7 mouse cellular contexts compared by ENCODE assay signal in genomic region chr1:52149934-52150346, GRCm38 (mm10). TPM values are rescaled to one million over a fixed set of nuclear protein-coding genes. Genes with fewer than 3 reads are reported as not detected.
DNase-seq lines count a peak whose midpoint lies in the region; ATAC-seq and TF ChIP-seq lines count a peak whose summit lies in the region.

No protein-coding gene starts in this region.

- 45% methylated on average over 9 of the region's 9 CpGs for WGBS in limb, embryonic 14.5 days
- 50% methylated on average over 9 of the region's 9 CpGs for WGBS in neural tube, embryonic 14.5 days

- H3K79me2 ChIP-seq in MEL (ENCODE audit: control insufficient read depth, insufficient read depth, low read length, poor library complexity) = no peaks in the 10 kb centered on the region

- no peak overlapping the region for H3K9ac ChIP-seq in MEL (ENCODE audit: control insufficient read depth, low read depth, low read length, poor library complexity, severe bottlenecking)
- no peak overlapping the region for H3K9ac ChIP-seq in limb, embryonic 14.5 days (ENCODE audit: low read depth, low read length, severe bottlenecking)
- H3K9ac ChIP-seq in neural tube, embryonic 14.5 days (replicated peaks; ENCODE audit: low read depth, low read length) = no peak overlapping the region

- no peak overlapping the region for H3K4me2 ChIP-seq in limb, embryonic 14.5 days (replicated peaks; ENCODE audit: low read depth, low read length, severe bottlenecking)
- H3K4me2 ChIP-seq in neural tube, embryonic 14.5 days (ENCODE audit: low read depth, low read length) = no peak overlapping the region

- TF ChIP-seq CTCF in MEL (IDR thresholded peaks at IDR 0.05 in 2 of 3, conservative IDR thresholded peaks at IDR 0.05 in 1 of 3; ENCODE audit: control insufficient read depth in 1 of 3, insufficient read depth in 1 of 3, low read depth in 2 of 3, low read length in 3 of 3, poor library complexity in 1 of 3, severe bottlenecking in 1 of 3) = no peak
- no peak for TF ChIP-seq CTCF in brain, embryonic 14.5 days (IDR thresholded peaks at IDR 0.05; ENCODE audit: borderline replicate concordance, extremely low read depth, insufficient read depth, insufficient read length)

- peaks cover 3 to 8% of the 10 kb centered on the region in 2 experiments for H3K36me3 ChIP-seq in MEL (ENCODE audit: control insufficient read depth in 1 of 2, insufficient read depth in 2 of 2, low read length in 2 of 2)
- peaks cover 5% of the 10 kb centered on the region for H3K36me3 ChIP-seq in limb, embryonic 14.5 days (ENCODE audit: control insufficient read depth, insufficient read depth, low read length)
- H3K36me3 ChIP-seq in neural tube, embryonic 14.5 days (ENCODE audit: control insufficient read depth, insufficient read depth, low read length) = no peaks in the 10 kb centered on the region

- no peak for TF ChIP-seq RAD21 in MEL (IDR thresholded peaks at IDR 0.05; ENCODE audit: low read depth, low read length)

- H3K27me3 ChIP-seq in MEL (ENCODE audit: control insufficient read depth in 1 of 2, insufficient read depth in 2 of 2, low read length in 2 of 2) = no peaks in the 10 kb centered on the region
- no peaks in the 10 kb centered on the region for H3K27me3 ChIP-seq in limb, embryonic 14.5 days (ENCODE audit: control insufficient read depth, insufficient read depth, low read length)
- H3K27me3 ChIP-seq in neural tube, embryonic 14.5 days (ENCODE audit: control insufficient read depth, insufficient read depth, low read length) = no peaks in the 10 kb centered on the region

- TF ChIP-seq EP300 in MEL (IDR thresholded peaks at IDR 0.05; ENCODE audit: low read depth in 1 of 2, low read length in 2 of 2) = no peak

- peaks cover 5 to 14% of the 10 kb centered on the region in 2 experiments for H3K4me1 ChIP-seq in MEL (ENCODE audit: control insufficient read depth in 1 of 2, insufficient read depth in 2 of 2, low read length in 2 of 2)
- H3K4me1 ChIP-seq in limb, embryonic 14.5 days (ENCODE audit: control insufficient read depth, insufficient read depth, low read length) = peaks cover 12% of the 10 kb centered on the region; the same call in 1 of the 2 replicates
- H3K4me1 ChIP-seq in neural tube, embryonic 14.5 days (ENCODE audit: control insufficient read depth, insufficient read depth, low read length) = peaks cover 7% of the 10 kb centered on the region; the same call in 1 of the 2 replicates

- TF ChIP-seq POLR2A in MEL (IDR thresholded peaks at IDR 0.05; ENCODE audit: control insufficient read depth in 1 of 2, insufficient read depth in 1 of 2, low read depth in 1 of 2, low read length in 2 of 2, poor library complexity in 1 of 2) = no peak
- TF ChIP-seq POLR2A in brain, embryonic 14.5 days (IDR thresholded peaks at IDR 0.05; ENCODE audit: borderline replicate concordance, extremely low read depth, insufficient read depth, insufficient read length, poor library complexity, severe bottlenecking) = no peak
- no peak for TF ChIP-seq POLR2A in limb, embryonic 14.5 days (IDR thresholded peaks at IDR 0.05; ENCODE audit: borderline replicate concordance, extremely low read depth, insufficient read depth, insufficient read length)

- no peak overlapping the region for H3K27ac ChIP-seq in MEL (ENCODE audit: control insufficient read depth, low read depth, low read length)
- no peak overlapping the region for H3K27ac ChIP-seq in limb, embryonic 14.5 days (replicated peaks; ENCODE audit: low read depth, low read length)
- H3K27ac ChIP-seq in neural tube, embryonic 14.5 days (ENCODE audit: low read depth, low read length) = peak overlapping the region; percentile 18; the same call in 1 of the 2 replicates

- DNase-seq in MEL (ENCODE audit: low read depth, low spot score) = peak; percentile 54
- DNase-seq in brain, embryonic 14.5 days (ENCODE audit: low read depth) = peak; percentile 90
- peak; percentile 35 to 44 for DNase-seq in frontal cortex, postnatal 10 days (ENCODE audit: low spot score in 2 of 2)
- peak; percentile 83 for DNase-seq in limb, embryonic 14.5 days (ENCODE audit: low spot score)
- no peak for DNase-seq in adrenal gland, adult 18-20 months (ENCODE audit: low spot score in 2 of 2)

- H3K4me3 ChIP-seq in MEL (ENCODE audit: control insufficient read depth in 1 of 2, insufficient read depth in 1 of 2, low read depth in 2 of 2, low read length in 2 of 2) = no peak overlapping the region
- no peak overlapping the region for H3K4me3 ChIP-seq in limb, embryonic 14.5 days (replicated peaks; ENCODE audit: low read length)
- H3K4me3 ChIP-seq in neural tube, embryonic 14.5 days (ENCODE audit: low read depth, low read length) = no peak overlapping the region

- peak; percentile 26 to 34; a peak in 2 of 4 replicates for ATAC-seq in hematopoietic stem cell, adult 5-6 weeks (replicated peaks in 1 of 2; ENCODE audit: insufficient read depth in 1 of 2, low FRiP score in 2 of 2, low TSS enrichment in 1 of 2, low read depth in 1 of 2, poor library complexity in 2 of 2, severe bottlenecking in 2 of 2)
- ATAC-seq in limb, embryonic 14.5 days (ENCODE audit: low FRiP score, low read depth) = peak; percentile 60
- peak; percentile 26; the same call in 1 of the 2 replicates for ATAC-seq in neural tube, embryonic 14.5 days (ENCODE audit: low read depth)

- H3K9me3 ChIP-seq in MEL (replicated peaks; ENCODE audit: insufficient read depth, low read length) = no peaks in the 10 kb centered on the region
- no peaks in the 10 kb centered on the region for H3K9me3 ChIP-seq in limb, embryonic 14.5 days (ENCODE audit: control insufficient read depth, low read length)
- no peaks in the 10 kb centered on the region for H3K9me3 ChIP-seq in neural tube, embryonic 14.5 days (ENCODE audit: control insufficient read depth, low read length)

TF ChIP-seq in MEL, 35 proteins besides CTCF, POLR2A, EP300 and RAD21:
- TF ChIP-seq ZC3H11A (IDR thresholded peaks at IDR 0.05; ENCODE audit: low read depth, low read length) = no peak
- peak; percentile 38; the same call in 1 of the 2 replicates for TF ChIP-seq ETS1 (IDR thresholded peaks at IDR 0.05; ENCODE audit: low read depth, low read length)

RNA-seq across cellular contexts. Expression of gene Stat1, which starts 30.7 kb away (rescaled TPM):
- total RNA-seq in MEL (2012; rRNA removed) = 8.0 and 9.7 TPM in 2 replicates
- polyA plus RNA-seq in MEL (2012; ENCODE audit: insufficient read depth in 1 of 2, insufficient read length in 2 of 2, low read depth in 1 of 2, low replicate concordance in 2 of 2, missing spikeins in 1 of 2) = 10 to 100 TPM; 10.9 to 44.0 TPM
- 7.8 and 9.0 TPM in 2 replicates for polyA plus RNA-seq in brain, embryonic 14.5 days (2012; rRNA removed)
- total RNA-seq in hematopoietic stem cell, adult 5-6 weeks (2017) = 112 and 123 TPM in 2 replicates
- 12.9 and 14.8 TPM in 2 replicates for polyA plus RNA-seq in limb, embryonic 14.5 days (2012; rRNA removed)
- polyA plus RNA-seq in limb, embryonic 14.5 days (2014; fragmentation: Nextera tagmentation; extraction: Ambion mirVana) = 20.6 and 25.6 TPM in 2 replicates
- 13.1 and 18.3 TPM in 2 replicates for polyA plus RNA-seq in neural tube, embryonic 14.5 days (2014; fragmentation: Nextera tagmentation; extraction: Ambion mirVana)
- 100 to 1,000 TPM in 1 of 2 experiments, 10 to 100 TPM in 1; 93.0 to 102 TPM for total RNA-seq in adrenal gland, adult 18-20 months (2021)

Comparison
In these comparisons a context has a peak if more than half of its experiments do, and no peak if none do; other contexts are left out.
1. DNase-seq: peak in MEL (single experiment), brain, embryonic 14.5 days (single experiment), frontal cortex, postnatal 10 days (2 of 2) and limb, embryonic 14.5 days (single experiment); none in adrenal gland, adult 18-20 months (0 of 2).
2. Peak in every context shown above with its lines, with median percentiles within 50 percentile points of each other: ATAC-seq.